Mouse (Mus musculus): ENCODE measurements around the gene Ggt1.
"Not testable (repeated sequence)": the region's sequence is repeated elsewhere in the genome, so short reads cannot be mapped to it uniquely, and the experiment has no call there.

Ggt1 gene

DNA sequence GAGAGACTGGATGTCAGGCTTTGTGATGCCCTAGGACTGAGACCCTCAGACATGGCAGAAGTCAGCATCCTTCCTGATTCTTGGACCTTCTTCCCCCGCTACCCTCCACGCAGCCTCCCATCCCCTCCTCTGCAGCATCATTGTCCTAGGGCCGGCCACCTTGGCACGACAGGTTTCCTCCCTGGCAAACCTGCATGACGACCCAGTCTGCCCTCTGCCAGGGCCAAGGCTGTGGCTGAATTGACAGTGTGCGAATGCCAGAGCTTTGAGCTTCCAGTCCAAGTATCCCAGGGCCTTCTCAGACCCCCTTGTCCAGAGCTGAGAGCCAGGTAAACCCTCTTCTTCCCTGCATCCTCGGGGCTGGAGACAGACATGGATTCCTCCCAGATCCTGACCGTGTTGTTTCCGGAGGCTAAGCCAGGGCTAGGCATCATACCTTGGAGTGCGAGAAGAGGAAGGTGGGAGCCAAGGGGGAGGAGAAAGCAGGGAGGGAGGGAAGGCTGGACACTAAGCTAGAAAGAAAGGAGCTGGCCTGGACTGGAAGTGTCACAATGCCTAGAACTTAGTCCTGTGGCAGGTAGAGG lies at the start of gene Ggt1:
TSS of gene Ggt1 (plus strand) at position 534 of the 584 bp plus-strand sequence.
- DNase-seq (ENCODE audit: low spot score), result no peak

GRCm38 (mm10) chr10:75511897-75512296 lies 49.5 kb upstream of the Ggt1 start:
- no peak for DNase-seq (ENCODE audit: low spot score)

GRCm38 (mm10) chr10:75512796-75513195 lies 48.6 kb upstream of the Ggt1 start:
- no peak for DNase-seq (ENCODE audit: low spot score)

GRCm38 (mm10) chr10:75513306-75514067 lies 47.9 kb upstream of the Ggt1 start:
- DNase-seq (ENCODE audit: low spot score), result no peak

DNA sequence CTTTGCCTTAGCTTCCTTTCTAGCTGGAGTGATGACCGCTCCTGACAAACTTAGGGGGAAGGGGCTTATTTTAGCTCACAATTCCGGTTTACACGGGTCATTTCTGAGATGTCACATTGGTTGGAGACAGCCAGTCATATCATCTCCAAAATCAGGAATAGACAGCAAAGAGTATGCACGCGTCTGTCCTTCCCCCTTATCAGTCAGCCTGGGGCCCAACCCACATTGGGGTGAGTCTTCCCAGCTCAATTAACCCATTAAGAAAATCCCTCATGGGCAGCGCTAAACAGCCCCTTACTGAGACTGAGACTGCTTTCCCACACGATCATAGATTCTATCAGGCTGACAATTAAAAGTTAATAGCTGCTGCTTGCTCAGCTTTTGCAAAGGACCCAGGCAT lies 47.0 kb upstream of the Ggt1 start:
- no peak for DNase-seq (ENCODE audit: low spot score)

- DNase-seq (ENCODE audit: low spot score), result no peak
These were observed 46.0 kb upstream of the Ggt1 start for GRCm38 (mm10) chr10:75515216-75516037.

- DNase-seq (ENCODE audit: low spot score), result no peak
These were observed 45.2 kb upstream of the Ggt1 start for GRCm38 (mm10) chr10:75516038-75516723.

DNA sequence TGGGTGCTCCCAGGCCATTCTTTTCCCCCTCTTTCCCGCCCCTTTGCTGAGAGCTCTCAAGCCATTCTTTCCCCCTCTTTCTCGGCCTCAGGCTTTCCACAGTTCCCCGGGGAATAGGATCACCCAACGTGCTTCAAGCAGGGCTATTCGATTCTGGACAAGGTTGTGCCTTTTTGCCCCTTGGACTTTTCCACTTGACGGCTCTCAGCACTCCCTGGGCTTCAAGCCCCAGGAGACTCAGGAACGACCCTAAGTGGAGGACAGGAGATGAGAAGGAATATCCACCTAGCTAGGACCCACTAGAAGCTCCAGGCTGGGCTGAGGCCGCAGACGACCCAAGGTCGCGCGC lies 44.7 kb upstream of the Ggt1 start:
- peak; percentile 4 for DNase-seq (ENCODE audit: low spot score)

DNA sequence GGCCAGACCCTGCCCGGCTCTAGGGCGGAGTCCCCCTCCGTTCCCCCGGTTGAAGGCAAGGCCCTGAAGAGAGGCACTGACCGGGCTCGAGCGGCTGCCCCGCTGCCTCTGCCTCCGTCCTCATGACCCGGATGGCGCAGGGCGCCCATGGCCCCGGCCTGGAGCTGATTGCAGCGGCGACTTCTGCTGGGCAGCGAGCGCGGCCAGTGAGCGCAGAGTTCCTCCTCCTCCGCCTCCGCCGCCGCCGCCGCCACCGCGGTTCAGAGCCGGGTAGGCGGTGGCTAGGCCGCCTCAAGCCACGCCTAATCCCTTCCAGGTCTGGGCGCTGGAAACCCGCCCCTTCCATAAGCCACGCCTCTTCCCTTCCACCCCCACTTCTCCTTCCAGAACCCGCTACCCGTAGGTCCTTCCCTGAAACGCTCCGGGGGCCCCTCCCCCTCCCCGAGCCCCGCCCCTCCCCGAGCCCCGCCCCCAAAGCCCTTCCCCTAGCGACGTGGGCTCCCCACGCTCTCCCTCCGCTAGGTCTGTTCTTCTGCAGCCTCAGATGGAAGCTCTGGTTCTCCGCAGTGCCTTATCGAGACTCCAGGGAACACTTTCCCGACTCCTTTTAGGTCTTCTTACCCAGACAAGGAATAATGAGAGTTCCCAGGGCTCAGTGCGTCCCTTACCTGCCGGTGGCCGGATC lies 44.2 kb upstream of the Ggt1 start, which contains the start of gene Snrpd3:
TSS of gene Snrpd3 (plus strand) at position 479 of the 685 bp plus-strand sequence.
- DNase-seq (ENCODE audit: low spot score), result peak; percentile 93

DNA sequence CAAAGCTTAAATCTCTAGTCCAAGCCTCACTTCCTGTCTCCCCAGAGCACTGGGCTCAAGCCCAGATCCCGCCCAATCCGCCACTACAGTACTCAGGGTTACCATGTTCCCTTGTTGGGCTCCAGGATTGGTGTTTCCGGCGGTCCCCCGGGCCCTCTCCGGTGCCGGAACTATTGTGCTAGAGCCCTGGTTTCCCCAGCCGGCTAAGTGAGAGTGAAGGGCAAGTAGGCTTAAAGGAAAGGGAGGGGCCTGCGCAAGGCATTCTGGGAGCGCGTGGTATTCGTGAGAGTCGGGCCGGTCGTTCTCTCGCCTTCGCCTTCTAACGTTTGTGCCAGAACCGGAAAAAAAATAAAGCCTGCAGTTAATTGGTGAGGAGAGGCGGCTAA lies 43.7 kb upstream of the Ggt1 start, which contains the start of gene Gucd1:
TSS of gene Gucd1 (minus strand) at position 215 of the 386 bp plus-strand sequence.
- peak; percentile 98 for DNase-seq (ENCODE audit: low spot score)

DNA sequence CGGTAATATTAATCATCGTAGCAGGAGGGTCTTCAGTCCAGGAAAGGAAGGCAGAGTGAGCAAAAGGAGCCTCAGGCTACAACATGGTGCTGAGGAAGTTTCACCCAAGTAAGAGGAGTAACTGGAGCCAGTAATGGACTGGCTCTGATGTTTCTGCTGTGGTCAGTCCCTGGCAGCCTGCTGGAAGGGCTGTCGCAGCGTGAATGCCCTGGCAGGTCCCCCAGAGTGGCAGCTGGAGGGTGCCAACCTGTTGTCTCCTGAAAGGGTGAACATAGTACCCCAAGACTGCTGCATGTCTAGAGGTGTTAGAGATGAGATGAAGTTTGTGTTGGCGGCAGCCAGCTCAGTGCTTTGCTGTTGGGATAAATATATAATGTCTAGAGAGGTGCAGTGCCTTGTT lies 40.8 kb upstream of the Ggt1 start:
- no peak for DNase-seq (ENCODE audit: low spot score)

GRCm38 (mm10) chr10:75521643-75522042 lies 39.8 kb upstream of the Ggt1 start:
- no peak for DNase-seq (ENCODE audit: low spot score)

DNA sequence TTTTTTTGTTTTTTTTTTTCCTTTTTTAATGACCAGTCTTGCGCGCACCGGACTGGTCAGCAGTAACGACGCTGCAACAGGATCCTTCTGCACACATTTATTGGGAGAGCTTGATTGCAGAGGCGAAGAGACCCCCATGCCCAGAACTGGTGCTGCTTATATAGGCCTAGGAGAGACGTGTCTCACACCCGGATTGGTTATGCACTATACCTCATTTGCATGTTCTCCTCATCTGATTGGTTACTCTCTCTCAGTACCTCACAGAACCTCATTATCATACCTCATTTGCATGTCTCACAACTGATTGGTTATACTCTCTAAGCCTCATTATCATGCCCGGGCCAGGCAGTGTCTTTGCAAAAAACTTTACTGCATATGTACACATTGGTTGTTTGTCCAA lies 36.0 kb upstream of the Ggt1 start:
- DNase-seq (ENCODE audit: low spot score), result not testable (repeated sequence)

DNA sequence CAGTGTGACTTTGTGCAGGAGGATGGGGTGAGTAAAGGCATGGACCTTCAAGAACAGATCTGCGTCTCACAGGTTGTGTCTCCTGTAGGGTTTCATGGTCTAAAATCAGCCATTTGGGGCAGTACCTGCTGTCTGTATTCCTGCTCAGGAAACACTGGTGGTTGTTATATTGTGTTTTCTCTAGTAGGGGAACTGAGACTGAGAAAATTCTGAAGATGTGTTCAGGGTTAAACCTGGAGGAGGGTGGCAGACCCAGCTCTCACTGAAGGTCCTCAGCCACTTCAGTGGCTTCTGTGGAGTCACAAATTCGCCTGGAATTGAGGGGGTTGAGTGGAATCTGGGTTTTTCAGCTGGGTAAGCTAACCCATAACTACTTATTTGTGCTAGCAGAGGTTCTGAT lies 31.1 kb upstream of the Ggt1 start:
- DNase-seq (ENCODE audit: low spot score), result no peak

DNA sequence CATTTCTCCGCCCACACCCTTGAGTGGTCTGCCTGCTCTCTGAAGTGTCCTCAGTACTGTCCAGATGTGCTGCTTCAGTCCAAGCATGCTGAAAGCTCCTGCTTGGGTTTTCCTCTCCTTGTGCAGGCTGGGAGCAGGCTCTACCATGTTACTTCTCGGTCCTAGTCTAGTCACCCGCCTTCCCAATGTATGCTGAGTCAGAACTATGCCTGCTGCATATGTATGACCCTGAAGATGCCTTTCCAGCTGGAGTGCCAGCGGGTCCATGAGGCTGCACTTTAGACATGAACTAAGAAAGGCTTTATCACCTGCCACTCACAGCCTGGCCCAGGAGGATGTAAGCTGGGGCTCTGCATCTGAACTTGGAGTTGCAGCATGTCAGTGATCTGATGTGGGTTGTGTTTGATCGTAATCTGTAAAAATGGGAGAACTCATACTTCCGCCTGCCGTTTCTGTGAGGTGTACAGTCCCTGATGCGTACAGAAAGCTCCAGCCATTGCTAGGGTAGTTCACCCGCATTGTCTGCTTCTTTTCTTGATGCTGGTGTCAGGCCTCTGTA lies 29.8 kb upstream of the Ggt1 start:
- peak; percentile 76 for DNase-seq (ENCODE audit: low spot score)

- no peak for DNase-seq (ENCODE audit: low spot score)
These were observed 27.2 kb upstream of the Ggt1 start for GRCm38 (mm10) chr10:75534216-75534615.

DNA sequence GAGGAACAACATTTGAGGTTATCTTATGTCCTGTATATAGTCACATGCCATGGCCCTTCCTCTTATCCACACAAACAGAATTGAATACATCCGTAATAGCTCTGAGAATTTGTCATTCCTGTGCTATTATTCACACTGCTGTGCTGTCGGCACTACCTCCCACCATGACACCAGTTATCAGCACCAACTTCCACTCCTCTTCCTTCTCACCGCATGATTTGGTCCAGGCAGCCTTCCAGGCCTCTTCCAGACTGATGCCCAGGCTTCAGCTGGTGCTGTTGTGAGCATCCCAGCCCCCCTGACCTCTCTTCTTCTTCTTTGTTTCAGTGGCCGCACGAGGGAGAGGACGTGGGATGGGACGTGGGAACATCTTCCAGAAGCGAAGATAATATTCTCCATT lies 26.5 kb upstream of the Ggt1 start:
- no peak for DNase-seq (ENCODE audit: low spot score)

GRCm38 (mm10) chr10:75535423-75535822 lies 26.0 kb upstream of the Ggt1 start:
- no peak for DNase-seq (ENCODE audit: low spot score)

GRCm38 (mm10) chr10:75536123-75536522 lies 25.3 kb upstream of the Ggt1 start:
- peak; percentile 77 for DNase-seq (ENCODE audit: low spot score)

DNA sequence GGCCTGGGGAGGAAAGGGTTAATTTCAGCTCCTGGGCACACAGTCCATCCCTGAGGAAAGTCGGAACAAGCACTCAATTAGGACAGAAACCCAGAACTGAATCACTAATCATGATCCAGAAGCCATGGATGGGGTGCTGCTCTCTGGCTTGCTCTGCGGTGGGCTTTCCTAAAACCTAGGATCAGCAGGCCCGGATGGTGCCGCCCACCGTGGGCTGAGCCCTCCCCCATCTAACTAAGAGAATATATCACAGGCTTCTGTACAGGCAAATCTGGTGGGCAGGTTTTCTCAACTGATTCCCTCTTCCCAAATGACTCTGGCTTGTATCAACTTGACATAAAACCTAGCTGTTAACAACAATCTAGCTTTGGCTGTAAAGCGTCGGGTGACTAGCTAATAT lies 13.5 kb upstream of the Ggt1 start:
- DNase-seq (ENCODE audit: low spot score), result no peak

- DNase-seq (ENCODE audit: low spot score), result no peak
These were observed 12.9 kb upstream of the Ggt1 start for GRCm38 (mm10) chr10:75548486-75548885.
